Mouse (Mus musculus): Measurements from ENCODE around the gene Thra. TPM values are rescaled to one million over a fixed set of nuclear protein-coding genes. Genes with fewer than 3 reads are reported as not detected.
A peak's percentile ranks its signal among the peaks of the same experiment; 100 is the strongest.

Thra gene
- polyA plus RNA-seq, 1 experiment from 2014 or later = 51.0 TPM

GRCm38 (mm10) chr11:98754621-98755181 lies 14.3 kb downstream of the Thra start:
- Histone ChIP-seq H3K4me3 (replicated peaks) (no peak overlapping the region), H3K9me3 (replicated peaks) (no peaks in the 10 kb centered on the region), H3K27ac (replicated peaks) (peak overlapping the region; percentile 73), H3K4me2 (replicated peaks) (no peak overlapping the region), H3K4me1 (peaks cover 55% of the 10 kb centered on the region), H3K36me3 (peaks cover 46% of the 10 kb centered on the region), H3K27me3 (no peaks in the 10 kb centered on the region), H3K9ac (no peak overlapping the region)
- 0 out of 2 replicates have a peak, but pooled peaks have one; percentile 12 for ATAC-seq (ENCODE audit: insufficient number of reproducible peaks, low FRiP score, low TSS enrichment, low read depth)
- 26% methylated on average over 7 of the region's 7 CpGs for WGBS

DNA sequence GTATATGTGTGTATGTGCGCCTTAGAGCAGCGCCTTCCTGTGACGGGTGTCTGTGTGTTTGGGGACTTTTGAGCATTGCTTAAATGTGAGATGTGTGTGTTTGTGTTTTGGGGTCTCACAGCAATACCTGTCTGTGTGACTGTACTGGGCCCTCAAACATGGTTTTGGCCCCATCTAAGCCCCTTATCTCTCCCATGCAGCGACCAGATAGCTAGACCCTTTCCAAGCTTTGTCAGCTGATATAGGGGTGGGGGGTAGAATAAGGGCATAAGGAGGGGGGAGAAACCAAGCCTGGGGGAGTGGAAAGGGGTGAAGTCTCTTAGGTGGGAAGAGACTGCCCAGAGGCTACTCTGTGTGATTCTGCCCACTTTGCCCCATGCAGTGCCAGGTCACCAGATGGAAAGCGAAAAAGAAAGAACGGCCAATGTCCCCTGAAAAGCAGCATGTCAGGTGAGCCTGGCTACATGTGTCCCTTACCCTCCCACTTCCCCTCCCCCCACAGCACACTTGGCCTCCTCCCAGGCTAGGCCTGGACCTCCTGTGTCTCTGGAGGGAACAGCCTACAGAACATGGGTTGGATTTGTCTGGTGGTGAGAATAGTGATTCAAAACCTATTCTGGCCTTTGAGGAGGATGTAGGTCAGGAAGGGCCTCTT lies 15.4 kb downstream of the Thra start:
- 94% methylated on average over 6 of the region's 6 CpGs for WGBS

DNA sequence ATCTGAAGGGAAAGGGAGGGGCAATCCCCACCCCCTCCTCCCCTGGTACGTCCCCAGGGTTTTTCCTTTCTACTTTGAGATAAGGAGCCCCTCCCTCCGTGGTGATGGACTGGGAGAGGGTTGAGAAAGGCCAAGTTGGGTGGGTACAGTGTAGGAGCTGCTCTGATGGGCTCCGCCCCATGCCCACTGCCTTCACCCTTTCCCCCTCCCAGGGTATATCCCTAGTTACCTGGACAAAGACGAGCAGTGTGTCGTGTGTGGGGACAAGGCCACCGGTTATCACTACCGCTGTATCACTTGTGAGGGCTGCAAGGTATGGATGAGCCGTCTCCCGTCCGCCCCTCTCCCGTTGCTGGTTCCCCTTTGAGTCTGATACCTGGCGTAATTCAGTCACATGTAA lies 16.3 kb downstream of the Thra start:
- no peak overlapping the region for H3K9ac ChIP-seq
- no peak overlapping the region for H3K4me2 ChIP-seq (replicated peaks)
- no peaks in the 10 kb centered on the region for H3K27me3 ChIP-seq
- peaks cover 66% of the 10 kb centered on the region for H3K36me3 ChIP-seq
- no peak for ATAC-seq (ENCODE audit: insufficient number of reproducible peaks, low FRiP score, low TSS enrichment, low read depth)
- H3K4me3 ChIP-seq (replicated peaks) = no peak overlapping the region
- H3K9me3 ChIP-seq (replicated peaks) = no peaks in the 10 kb centered on the region
- H3K27ac ChIP-seq (replicated peaks) = no peak overlapping the region
- peaks cover 35% of the 10 kb centered on the region for H3K4me1 ChIP-seq
- WGBS = 86% methylated on average over 12 of the region's 12 CpGs

More for the DNA sequence above, 15.4 kb downstream of the Thra start:
- no peak for ATAC-seq (ENCODE audit: insufficient number of reproducible peaks, low FRiP score, low TSS enrichment, low read depth)
- H3K9ac ChIP-seq = no peak overlapping the region
- H3K4me2 ChIP-seq (replicated peaks) = no peak overlapping the region
- no peak overlapping the region for H3K4me3 ChIP-seq (replicated peaks)
- no peak overlapping the region for H3K27ac ChIP-seq (replicated peaks)
- peaks cover 44% of the 10 kb centered on the region for H3K4me1 ChIP-seq
- peaks cover 58% of the 10 kb centered on the region for H3K36me3 ChIP-seq
- no peaks in the 10 kb centered on the region for H3K27me3 ChIP-seq
- no peaks in the 10 kb centered on the region for H3K9me3 ChIP-seq (replicated peaks)

DNA sequence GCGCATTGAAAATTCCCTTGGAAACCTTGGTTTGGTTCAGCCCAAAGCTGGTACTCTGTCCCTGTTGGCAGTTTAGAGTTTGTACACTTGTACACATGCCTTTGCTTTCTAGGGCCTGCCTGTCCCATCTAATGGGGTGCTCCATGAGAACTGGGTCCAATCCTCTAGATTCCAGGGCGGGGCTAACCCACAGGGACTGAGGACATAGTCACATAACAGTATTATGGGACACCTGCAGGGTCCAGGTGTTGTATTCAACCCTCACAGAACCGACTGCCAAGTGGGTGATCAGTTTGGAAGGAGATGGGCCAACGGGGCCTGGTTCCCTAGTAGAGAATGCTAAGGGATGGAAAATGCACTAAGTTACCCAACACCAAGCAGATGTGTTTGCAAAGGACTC lies 21.5 kb downstream of the Thra start:
- ATAC-seq (ENCODE audit: insufficient number of reproducible peaks, low FRiP score, low TSS enrichment, low read depth) = no peak
- H3K27me3 ChIP-seq = no peaks in the 10 kb centered on the region
- H3K9ac ChIP-seq = no peak overlapping the region
- H3K4me2 ChIP-seq (replicated peaks) = no peak overlapping the region
- H3K36me3 ChIP-seq = peaks cover 70% of the 10 kb centered on the region
- no peaks in the 10 kb centered on the region for H3K9me3 ChIP-seq (replicated peaks)
- WGBS = 94% methylated on average over 4 of the region's 4 CpGs
- H3K4me1 ChIP-seq = peaks cover 44% of the 10 kb centered on the region
- no peak overlapping the region for H3K27ac ChIP-seq (replicated peaks)
- H3K4me3 ChIP-seq (replicated peaks) = no peak overlapping the region

DNA sequence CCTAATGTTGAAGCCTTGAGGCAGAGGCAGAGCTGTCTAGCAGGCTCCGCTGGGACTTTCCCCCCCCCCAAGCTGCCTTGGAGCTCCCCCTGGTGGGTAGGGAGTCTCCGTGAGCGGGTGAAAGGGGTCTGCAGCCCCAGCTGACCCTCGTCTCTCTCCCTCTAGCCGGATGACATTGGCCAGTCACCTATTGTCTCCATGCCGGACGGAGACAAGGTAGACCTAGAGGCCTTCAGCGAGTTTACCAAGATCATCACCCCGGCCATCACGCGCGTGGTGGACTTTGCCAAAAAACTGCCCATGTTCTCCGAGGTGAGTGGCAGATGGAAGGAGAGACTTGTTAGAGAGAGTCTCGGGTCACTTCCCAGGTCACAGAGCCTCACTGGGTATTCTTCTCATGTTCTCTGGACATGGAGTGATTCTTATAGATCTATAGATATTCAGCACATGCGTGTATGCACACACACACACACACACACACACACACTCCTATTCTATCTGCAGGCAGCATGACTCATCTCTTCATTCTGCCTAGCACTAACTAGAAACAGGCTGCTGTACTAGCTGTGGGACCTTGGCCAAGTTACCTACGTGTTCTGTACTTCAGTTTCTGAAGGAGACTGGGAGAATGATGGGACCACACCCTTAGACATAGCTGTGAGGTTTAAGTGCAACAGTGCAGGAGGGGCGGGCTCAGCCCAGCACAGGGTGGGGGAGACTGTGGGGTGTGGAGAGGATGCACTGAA lies 22.5 kb downstream of the Thra start:
- H3K36me3 ChIP-seq = peaks cover 62% of the 10 kb centered on the region
- ATAC-seq (ENCODE audit: insufficient number of reproducible peaks, low FRiP score, low TSS enrichment, low read depth) = peak; percentile 74; the same call in 1 of the 2 replicates
- WGBS = 61% methylated on average over 17 of the region's 17 CpGs
- peak overlapping the region; percentile 75 for H3K27ac ChIP-seq (replicated peaks)
- H3K4me2 ChIP-seq (replicated peaks) = no peak overlapping the region
- H3K27me3 ChIP-seq = no peaks in the 10 kb centered on the region
- peaks cover 53% of the 10 kb centered on the region for H3K4me1 ChIP-seq
- no peak overlapping the region for H3K4me3 ChIP-seq (replicated peaks)
- H3K9me3 ChIP-seq (replicated peaks) = no peaks in the 10 kb centered on the region
- H3K9ac ChIP-seq = no peak overlapping the region

DNA sequence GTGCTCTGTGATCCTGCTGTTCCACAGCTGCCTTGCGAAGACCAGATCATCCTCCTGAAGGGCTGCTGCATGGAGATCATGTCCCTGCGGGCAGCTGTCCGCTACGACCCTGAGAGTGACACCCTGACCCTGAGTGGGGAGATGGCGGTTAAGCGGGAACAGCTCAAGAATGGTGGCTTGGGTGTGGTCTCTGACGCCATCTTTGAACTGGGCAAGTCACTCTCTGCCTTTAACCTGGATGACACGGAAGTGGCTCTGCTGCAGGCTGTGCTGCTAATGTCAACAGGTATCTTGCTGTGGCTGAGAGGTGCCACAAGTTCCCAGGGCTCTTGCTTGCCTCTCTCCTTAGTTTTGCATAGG lies 23.0 kb downstream of the Thra start:
- WGBS = 77% methylated on average over 8 of the region's 8 CpGs
- ATAC-seq (ENCODE audit: insufficient number of reproducible peaks, low FRiP score, low TSS enrichment, low read depth) = no peak
- peak overlapping the region; percentile 75 for H3K27ac ChIP-seq (replicated peaks)
- no peak overlapping the region for H3K9ac ChIP-seq
- H3K36me3 ChIP-seq = peaks cover 60% of the 10 kb centered on the region
- no peaks in the 10 kb centered on the region for H3K27me3 ChIP-seq
- H3K4me2 ChIP-seq (replicated peaks) = no peak overlapping the region
- H3K9me3 ChIP-seq (replicated peaks) = no peaks in the 10 kb centered on the region
- no peak overlapping the region for H3K4me3 ChIP-seq (replicated peaks)
- H3K4me1 ChIP-seq = peaks cover 58% of the 10 kb centered on the region

- Histone ChIP-seq H3K4me3 (replicated peaks) (no peak overlapping the region), H3K4me2 (replicated peaks) (no peak overlapping the region), H3K4me1 (peaks cover 64% of the 10 kb centered on the region), H3K27ac (replicated peaks) (peak overlapping the region; percentile 75), H3K27me3 (no peaks in the 10 kb centered on the region), H3K9ac (no peak overlapping the region), H3K9me3 (replicated peaks) (no peaks in the 10 kb centered on the region), H3K36me3 (peaks cover 62% of the 10 kb centered on the region)
- 81% methylated on average over 18 of the region's 18 CpGs for WGBS
- no peak for ATAC-seq (ENCODE audit: insufficient number of reproducible peaks, low FRiP score, low TSS enrichment, low read depth)
Measured at GRCm38 (mm10) chr11:98764091-98764490, 23.7 kb downstream of the Thra start.

DNA sequence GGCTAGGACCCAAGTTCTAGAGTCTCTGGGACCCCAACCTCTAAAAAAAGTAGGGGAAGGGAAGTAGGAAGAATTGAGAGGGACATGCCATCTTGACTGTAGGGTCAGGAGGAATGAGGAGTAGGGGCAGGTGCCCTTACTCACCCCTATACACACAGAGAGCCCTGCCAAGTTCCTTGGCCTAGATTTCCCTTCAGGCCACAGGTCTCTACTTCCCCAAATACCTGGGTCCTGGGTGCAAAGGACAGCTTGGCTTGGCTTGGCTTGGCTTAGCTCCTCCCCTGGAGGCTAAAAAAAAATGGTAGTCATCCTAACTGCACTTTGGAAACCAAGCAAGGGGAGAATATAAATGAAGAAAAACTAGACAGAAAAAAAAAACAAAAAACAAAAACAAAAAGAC lies 24.3 kb downstream of the Thra start:
- peaks cover 65% of the 10 kb centered on the region for H3K4me1 ChIP-seq
- no peaks in the 10 kb centered on the region for H3K27me3 ChIP-seq
- ATAC-seq (ENCODE audit: insufficient number of reproducible peaks, low FRiP score, low TSS enrichment, low read depth) = no peak
- no peak overlapping the region for H3K4me3 ChIP-seq (replicated peaks)
- H3K27ac ChIP-seq (replicated peaks) = 0 out of 2 replicates have a peak overlapping the region, but pooled peaks have one; percentile 11
- H3K36me3 ChIP-seq = peaks cover 66% of the 10 kb centered on the region
- no peaks in the 10 kb centered on the region for H3K9me3 ChIP-seq (replicated peaks)
- no peak overlapping the region for H3K4me2 ChIP-seq (replicated peaks)
- H3K9ac ChIP-seq = no peak overlapping the region

- Histone ChIP-seq H3K9me3 (replicated peaks) (no peaks in the 10 kb centered on the region), H3K9ac (no peak overlapping the region), H3K4me3 (replicated peaks) (no peak overlapping the region), H3K36me3 (peaks cover 66% of the 10 kb centered on the region), H3K4me1 (peaks cover 71% of the 10 kb centered on the region), H3K27ac (replicated peaks) (peak overlapping the region; percentile 13; the same call in 1 of the 2 replicates), H3K27me3 (no peaks in the 10 kb centered on the region), H3K4me2 (replicated peaks) (no peak overlapping the region)
- no peak for ATAC-seq (ENCODE audit: insufficient number of reproducible peaks, low FRiP score, low TSS enrichment, low read depth)
- 36% methylated on average over 8 of the region's 9 CpGs for WGBS
Measured at GRCm38 (mm10) chr11:98765421-98766309, 25.2 kb downstream of the Thra start.

DNA sequence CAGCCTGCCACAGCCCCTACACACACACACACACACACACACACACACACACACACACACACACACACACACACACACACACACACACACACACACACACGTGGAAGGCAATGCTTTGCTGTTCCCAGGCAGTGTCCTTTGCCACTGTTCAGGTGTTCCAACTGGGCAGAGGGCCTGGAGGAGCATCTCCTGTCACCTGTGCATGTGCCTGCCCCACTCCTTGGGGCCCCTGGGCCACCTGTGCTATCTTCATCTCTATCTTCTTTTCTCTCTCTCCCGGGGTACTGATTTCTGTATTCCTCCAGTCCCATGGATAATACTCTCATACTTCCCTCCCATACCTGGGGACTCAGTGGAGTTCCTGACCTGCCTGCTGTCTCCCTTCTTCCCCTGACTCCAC lies 25.9 kb downstream of the Thra start:
- Histone ChIP-seq H3K27me3 (no peaks in the 10 kb centered on the region), H3K9ac (no peak overlapping the region), H3K27ac (replicated peaks) (no peak overlapping the region; the same call in 1 of the 2 replicates), H3K9me3 (replicated peaks) (no peaks in the 10 kb centered on the region), H3K4me2 (replicated peaks) (no peak overlapping the region), H3K4me1 (peaks cover 71% of the 10 kb centered on the region), H3K4me3 (replicated peaks) (no peak overlapping the region), H3K36me3 (peaks cover 61% of the 10 kb centered on the region)
- no peak for ATAC-seq (ENCODE audit: insufficient number of reproducible peaks, low FRiP score, low TSS enrichment, low read depth)
- WGBS = 50% methylated on average over 2 of the region's 2 CpGs

DNA sequence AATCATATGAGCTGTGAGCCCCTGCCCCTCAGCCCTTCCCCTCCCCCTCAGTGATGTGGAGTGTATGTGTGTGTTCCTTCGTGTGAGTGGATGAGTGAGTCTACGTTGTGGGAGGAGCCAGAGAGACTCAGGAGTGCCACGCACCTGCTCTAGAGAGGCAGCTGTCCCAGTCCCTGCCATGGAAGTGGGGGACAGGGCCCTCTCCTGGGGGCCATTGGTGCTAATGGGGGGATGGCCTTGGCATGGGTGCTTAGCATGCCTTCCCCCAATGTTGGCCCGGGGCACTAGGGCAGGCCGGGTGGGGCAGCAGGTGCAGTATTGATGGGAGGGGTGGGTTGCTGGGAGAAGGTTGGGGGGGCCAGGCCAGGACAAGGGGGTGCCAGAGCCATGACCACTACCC lies 26.4 kb downstream of the Thra start:
- H3K27me3 ChIP-seq = no peaks in the 10 kb centered on the region
- H3K4me1 ChIP-seq = peaks cover 71% of the 10 kb centered on the region
- H3K4me3 ChIP-seq (replicated peaks) = no peak overlapping the region
- no peak overlapping the region; the same call in 1 of the 2 replicates for H3K4me2 ChIP-seq (replicated peaks)
- 46% methylated on average over 5 of the region's 5 CpGs for WGBS
- peaks cover 56% of the 10 kb centered on the region for H3K36me3 ChIP-seq
- no peak; the same call in 1 of the 2 replicates for ATAC-seq (ENCODE audit: insufficient number of reproducible peaks, low FRiP score, low TSS enrichment, low read depth)
- H3K27ac ChIP-seq (replicated peaks) = peak overlapping the region; percentile 73; the same call in 1 of the 2 replicates
- H3K9ac ChIP-seq = no peak overlapping the region
- H3K9me3 ChIP-seq (replicated peaks) = no peaks in the 10 kb centered on the region
